Mouse (Mus musculus): ENCODE measurements at regions not wholly inside any gene's neighbourhood (a gene's known extent, or its start where the extent isn't known, plus 50 kb on each side); places are given as distances from the start of the nearest gene placed in this dataset.
A peak's percentile ranks its signal among the peaks of the same experiment; 100 is the strongest.

DNA sequence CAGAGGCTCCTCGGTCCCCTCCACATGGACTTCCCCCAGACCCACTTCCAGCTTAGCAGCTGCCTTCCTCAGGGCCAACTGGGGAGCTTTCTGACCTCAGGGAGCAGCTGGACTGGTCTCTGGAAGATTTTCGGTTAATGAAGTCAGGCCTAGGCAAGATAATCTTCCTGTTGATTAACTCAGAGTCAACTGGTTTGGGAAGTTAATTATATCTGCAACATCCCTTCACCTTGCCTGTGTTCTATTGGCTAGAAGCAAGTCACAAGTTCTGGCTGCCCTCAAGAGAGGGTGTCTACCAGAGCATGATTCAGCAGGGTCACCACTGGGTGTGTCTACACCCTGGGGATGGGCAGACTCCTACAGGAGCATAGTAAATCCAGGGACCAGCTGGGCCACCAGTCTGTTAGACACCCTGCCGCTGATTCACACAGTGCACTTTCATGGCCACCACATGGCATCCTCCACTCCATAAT is 53.9 kb upstream of the Maml3 start:
- no peak overlapping the region for H3K27ac ChIP-seq (ENCODE audit: low read depth, low read length)
- H3K9me3 ChIP-seq (replicated peaks; ENCODE audit: control insufficient read depth, low read length), result no peaks in the 10 kb centered on the region
- peaks cover 4% of the 10 kb centered on the region; the same call in 1 of the 2 replicates for H3K27me3 ChIP-seq (ENCODE audit: control insufficient read depth, insufficient read depth, low read length)
- H3K4me3 ChIP-seq (ENCODE audit: low read depth, low read length), result no peak overlapping the region
- H3K4me2 ChIP-seq, result no peak overlapping the region
- no peak overlapping the region for H3K9ac ChIP-seq (ENCODE audit: low read depth, low read length)
- WGBS (ENCODE audit: insufficient replicate concordance), result 69% methylated on average over 3 of the region's 3 CpGs
- no peaks in the 10 kb centered on the region for H3K36me3 ChIP-seq (ENCODE audit: control insufficient read depth, insufficient read depth, low read length)
- no peak for ATAC-seq (replicated peaks; ENCODE audit: insufficient number of reproducible peaks, low FRiP score, low TSS enrichment)
- no peaks in the 10 kb centered on the region for H3K4me1 ChIP-seq (ENCODE audit: control insufficient read depth, insufficient read depth, low read length)

DNA sequence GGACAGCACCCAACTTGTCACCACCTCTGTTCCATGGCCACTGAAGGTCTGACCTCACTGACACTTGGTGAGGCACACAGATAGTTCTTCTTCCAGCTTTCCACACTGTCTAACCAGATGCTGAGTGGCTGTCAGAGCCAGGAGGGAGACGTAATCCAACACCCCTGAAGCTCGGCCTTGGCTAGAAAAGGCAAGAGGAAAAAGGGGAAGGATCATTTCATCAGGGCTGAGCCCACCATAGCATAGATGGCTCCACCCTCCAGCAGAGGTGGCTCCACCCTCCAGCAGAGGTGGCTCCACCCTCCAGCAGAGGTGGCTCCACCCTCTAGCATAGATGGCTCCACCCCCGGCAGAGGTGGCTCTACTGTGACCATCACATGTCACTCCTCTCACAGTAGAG is 56.8 kb upstream of the Maml3 start:
- ATAC-seq (replicated peaks; ENCODE audit: insufficient number of reproducible peaks, low FRiP score, low TSS enrichment), result no peak; the same call in 1 of the 2 replicates

DNA sequence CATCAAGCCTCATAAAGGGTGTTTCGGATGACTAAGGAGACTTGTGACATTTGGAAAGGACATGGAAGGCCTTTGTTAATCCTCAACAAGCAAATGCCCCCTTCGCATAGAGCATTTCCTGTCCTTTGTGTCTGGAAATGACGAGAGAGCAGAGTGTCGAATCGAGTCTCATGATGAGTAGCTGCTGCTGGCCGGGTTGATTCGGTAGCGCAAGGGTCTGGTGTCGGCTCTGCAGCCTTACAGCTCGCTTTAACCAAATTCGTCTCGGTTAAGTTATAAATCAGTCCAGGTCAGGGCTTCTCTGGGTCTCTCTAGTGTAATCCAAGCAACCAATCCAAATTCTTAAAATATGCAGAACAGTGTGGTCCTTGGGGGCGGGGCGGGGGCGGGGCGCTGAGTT is 59.1 kb upstream of the Maml3 start:
- Histone ChIP-seq H3K9me3 (replicated peaks; ENCODE audit: control insufficient read depth, low read length) (no peaks in the 10 kb centered on the region), H3K9ac (ENCODE audit: low read depth, low read length) (no peak overlapping the region), H3K27me3 (ENCODE audit: control insufficient read depth, insufficient read depth, low read length) (peaks cover 2% of the 10 kb centered on the region; the same call in 1 of the 2 replicates), H3K4me3 (ENCODE audit: low read depth, low read length) (no peak overlapping the region), H3K27ac (ENCODE audit: low read depth, low read length) (no peak overlapping the region), H3K4me2 (no peak overlapping the region), H3K4me1 (ENCODE audit: control insufficient read depth, insufficient read depth, low read length) (no peaks in the 10 kb centered on the region), H3K36me3 (ENCODE audit: control insufficient read depth, insufficient read depth, low read length) (no peaks in the 10 kb centered on the region)
- no peak for ATAC-seq (replicated peaks; ENCODE audit: insufficient number of reproducible peaks, low FRiP score, low TSS enrichment)
- WGBS (ENCODE audit: insufficient replicate concordance), result 78% methylated on average over 16 of the region's 16 CpGs

More for the DNA sequence above, 56.8 kb upstream of the Maml3 start:
- H3K9ac ChIP-seq (ENCODE audit: low read depth, low read length), result no peak overlapping the region
- WGBS (ENCODE audit: insufficient replicate concordance), result 29% methylated on average over 3 of the region's 3 CpGs
- H3K36me3 ChIP-seq (ENCODE audit: control insufficient read depth, insufficient read depth, low read length), result no peaks in the 10 kb centered on the region
- H3K27ac ChIP-seq (ENCODE audit: low read depth, low read length), result no peak overlapping the region
- peaks cover 4% of the 10 kb centered on the region; the same call in 1 of the 2 replicates for H3K27me3 ChIP-seq (ENCODE audit: control insufficient read depth, insufficient read depth, low read length)
- no peaks in the 10 kb centered on the region for H3K4me1 ChIP-seq (ENCODE audit: control insufficient read depth, insufficient read depth, low read length)
- no peaks in the 10 kb centered on the region for H3K9me3 ChIP-seq (replicated peaks; ENCODE audit: control insufficient read depth, low read length)
- no peak overlapping the region for H3K4me2 ChIP-seq
- H3K4me3 ChIP-seq (ENCODE audit: low read depth, low read length), result no peak overlapping the region

DNA sequence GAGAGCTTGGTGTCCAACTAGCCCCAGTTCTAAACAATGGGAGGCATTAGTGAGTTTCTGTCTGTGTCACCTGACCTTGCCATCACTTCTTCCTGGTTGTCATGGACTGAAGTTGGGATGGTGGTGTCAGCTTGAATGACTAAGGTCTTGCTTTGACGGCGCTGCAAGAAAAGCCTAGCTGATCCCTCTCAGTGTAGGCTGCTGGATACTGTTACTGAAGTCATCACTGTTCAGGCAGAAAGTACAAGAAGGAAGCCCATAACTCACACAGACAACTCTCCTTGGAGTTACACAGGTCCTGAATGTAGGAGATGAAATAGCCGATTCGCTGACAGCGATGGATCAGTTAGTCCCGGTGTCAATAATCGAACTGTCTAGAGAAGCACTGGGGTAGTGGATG is 62.5 kb upstream of the Maml3 start:
- H3K4me1 ChIP-seq (ENCODE audit: control insufficient read depth, insufficient read depth, low read length), result no peaks in the 10 kb centered on the region
- H3K27ac ChIP-seq (ENCODE audit: low read depth, low read length), result no peak overlapping the region
- ATAC-seq (replicated peaks; ENCODE audit: insufficient number of reproducible peaks, low FRiP score, low TSS enrichment), result no peak
- H3K36me3 ChIP-seq (ENCODE audit: control insufficient read depth, insufficient read depth, low read length), result no peaks in the 10 kb centered on the region
- no peak overlapping the region for H3K4me2 ChIP-seq
- H3K4me3 ChIP-seq (ENCODE audit: low read depth, low read length), result no peak overlapping the region
- no peaks in the 10 kb centered on the region; the same call in 1 of the 2 replicates for H3K27me3 ChIP-seq (ENCODE audit: control insufficient read depth, insufficient read depth, low read length)
- 92% methylated on average over 7 of the region's 7 CpGs for WGBS (ENCODE audit: insufficient replicate concordance)
- H3K9me3 ChIP-seq (replicated peaks; ENCODE audit: control insufficient read depth, low read length), result no peaks in the 10 kb centered on the region
- no peak overlapping the region for H3K9ac ChIP-seq (ENCODE audit: low read depth, low read length)

DNA sequence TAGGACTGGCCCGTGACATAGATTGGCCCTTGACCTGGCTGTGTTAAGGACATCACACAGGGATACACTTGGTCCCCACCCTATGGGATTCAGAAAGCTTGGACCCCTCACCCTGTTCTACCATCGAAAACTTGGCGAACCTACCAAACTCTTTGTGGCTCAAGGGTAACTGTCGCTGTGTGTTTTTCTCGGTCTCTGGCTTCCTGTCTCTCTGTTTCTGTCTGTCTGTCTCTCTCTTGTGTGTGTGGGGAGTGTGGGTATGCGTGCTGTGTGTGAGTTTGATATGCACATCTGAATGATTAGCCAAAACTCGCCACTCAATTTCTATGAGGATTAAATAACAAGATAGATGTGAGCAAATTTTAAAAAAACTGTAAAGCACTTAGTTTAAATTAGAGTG is 66.0 kb upstream of the Maml3 start:
- Histone ChIP-seq H3K9me3 (replicated peaks; ENCODE audit: control insufficient read depth, low read length) (no peaks in the 10 kb centered on the region), H3K4me2 (no peak overlapping the region)

DNA sequence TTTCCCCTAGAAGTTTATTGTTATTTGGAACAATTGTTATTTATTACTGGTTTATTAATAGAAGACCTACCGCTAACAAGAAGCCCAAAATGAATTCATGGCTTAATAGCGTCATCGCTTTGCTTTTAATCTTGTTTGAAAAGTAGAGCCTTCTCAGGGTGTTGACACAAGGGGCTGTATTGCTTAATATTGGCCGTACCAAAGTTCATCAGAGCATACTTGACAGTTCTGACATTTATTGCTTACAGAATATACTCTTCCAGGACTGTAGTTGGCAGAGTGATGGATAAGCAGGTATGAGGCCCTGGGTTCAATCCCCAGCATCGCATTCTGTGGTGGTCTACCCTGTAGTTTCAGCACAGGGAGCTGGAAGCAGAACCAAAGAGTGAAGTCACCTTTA is 66.4 kb upstream of the Maml3 start:
- Histone ChIP-seq H3K9ac (ENCODE audit: low read depth, low read length) (no peak overlapping the region), H3K4me2 (no peak overlapping the region), H3K9me3 (replicated peaks; ENCODE audit: control insufficient read depth, low read length) (no peaks in the 10 kb centered on the region), H3K36me3 (ENCODE audit: control insufficient read depth, insufficient read depth, low read length) (no peaks in the 10 kb centered on the region), H3K27ac (ENCODE audit: low read depth, low read length) (no peak overlapping the region), H3K4me3 (ENCODE audit: low read depth, low read length) (no peak overlapping the region), H3K4me1 (ENCODE audit: control insufficient read depth, insufficient read depth, low read length) (no peaks in the 10 kb centered on the region), H3K27me3 (ENCODE audit: control insufficient read depth, insufficient read depth, low read length) (no peaks in the 10 kb centered on the region; the same call in 1 of the 2 replicates)
- no peak for ATAC-seq (replicated peaks; ENCODE audit: insufficient number of reproducible peaks, low FRiP score, low TSS enrichment)
- 90% methylated on average over 5 of the region's 5 CpGs for WGBS (ENCODE audit: insufficient replicate concordance)

More for the DNA sequence above, 66.0 kb upstream of the Maml3 start:
- Histone ChIP-seq H3K9ac (ENCODE audit: low read depth, low read length) (no peak overlapping the region), H3K4me1 (ENCODE audit: control insufficient read depth, insufficient read depth, low read length) (no peaks in the 10 kb centered on the region), H3K27me3 (ENCODE audit: control insufficient read depth, insufficient read depth, low read length) (no peaks in the 10 kb centered on the region; the same call in 1 of the 2 replicates), H3K27ac (ENCODE audit: low read depth, low read length) (no peak overlapping the region), H3K4me3 (ENCODE audit: low read depth, low read length) (no peak overlapping the region), H3K36me3 (ENCODE audit: control insufficient read depth, insufficient read depth, low read length) (no peaks in the 10 kb centered on the region)
- ATAC-seq (replicated peaks; ENCODE audit: insufficient number of reproducible peaks, low FRiP score, low TSS enrichment), result no peak
- 83% methylated on average over 7 of the region's 7 CpGs for WGBS (ENCODE audit: insufficient replicate concordance)

DNA sequence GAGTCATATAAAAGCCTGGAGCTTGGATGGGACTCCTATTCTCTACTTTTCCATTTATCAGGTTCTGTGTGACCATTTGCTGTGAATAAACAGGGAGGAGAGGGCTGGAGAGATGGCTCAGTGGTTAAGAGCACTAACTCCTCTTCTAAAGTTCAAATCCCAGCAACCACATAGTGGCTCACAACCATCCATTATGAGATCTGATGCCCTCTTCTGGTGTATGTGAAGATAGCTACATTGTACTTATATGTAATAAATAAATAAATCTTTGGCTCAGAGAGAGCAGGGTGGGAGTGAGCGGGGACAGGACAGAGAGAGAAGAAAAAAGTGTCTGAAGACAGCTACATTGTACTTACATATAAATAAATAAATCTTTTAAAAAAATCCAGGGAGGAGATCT is 68.6 kb upstream of the Maml3 start:
- ATAC-seq (replicated peaks; ENCODE audit: insufficient number of reproducible peaks, low FRiP score, low TSS enrichment), result no peak
- no peaks in the 10 kb centered on the region; the same call in 1 of the 2 replicates for H3K27me3 ChIP-seq (ENCODE audit: control insufficient read depth, insufficient read depth, low read length)
- 93% methylated on average over 1 of the region's 1 CpGs for WGBS (ENCODE audit: insufficient replicate concordance)

DNA sequence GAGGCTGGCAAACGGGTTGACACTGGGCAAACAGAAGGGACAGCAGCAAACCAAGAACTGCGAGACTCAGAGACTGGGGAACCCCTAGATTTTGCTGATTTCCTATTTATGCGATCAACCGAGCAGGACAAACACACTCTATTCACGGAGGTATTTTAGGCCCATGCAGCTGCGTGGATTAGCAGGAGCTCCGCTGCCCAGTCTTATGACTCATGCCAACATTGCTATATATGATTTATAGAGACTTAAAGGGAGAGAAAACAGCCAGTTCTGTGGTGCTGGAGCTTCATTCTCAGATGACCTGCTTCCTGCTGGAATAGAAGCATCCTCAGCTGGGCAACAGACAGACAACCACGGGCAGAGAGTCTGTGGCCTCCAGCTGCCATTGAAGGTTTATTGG is 71.2 kb upstream of the Maml3 start:
- H3K4me2 ChIP-seq, result no peak overlapping the region
- H3K27ac ChIP-seq (ENCODE audit: low read depth, low read length), result no peak overlapping the region
- no peak overlapping the region for H3K4me3 ChIP-seq (ENCODE audit: low read depth, low read length)
- WGBS (ENCODE audit: insufficient replicate concordance), result 72% methylated on average over 8 of the region's 8 CpGs
- H3K4me1 ChIP-seq (ENCODE audit: control insufficient read depth, insufficient read depth, low read length), result peaks cover 27% of the 10 kb centered on the region
- ATAC-seq (replicated peaks; ENCODE audit: insufficient number of reproducible peaks, low FRiP score, low TSS enrichment), result no peak
- no peaks in the 10 kb centered on the region for H3K36me3 ChIP-seq (ENCODE audit: control insufficient read depth, insufficient read depth, low read length)
- H3K27me3 ChIP-seq (ENCODE audit: control insufficient read depth, insufficient read depth, low read length), result no peaks in the 10 kb centered on the region
- H3K9me3 ChIP-seq (replicated peaks; ENCODE audit: control insufficient read depth, low read length), result no peaks in the 10 kb centered on the region
- no peak overlapping the region for H3K9ac ChIP-seq (ENCODE audit: low read depth, low read length)

More for the DNA sequence above, 68.6 kb upstream of the Maml3 start:
- Histone ChIP-seq H3K27ac (ENCODE audit: low read depth, low read length) (no peak overlapping the region), H3K36me3 (ENCODE audit: control insufficient read depth, insufficient read depth, low read length) (no peaks in the 10 kb centered on the region), H3K4me3 (ENCODE audit: low read depth, low read length) (no peak overlapping the region), H3K4me1 (ENCODE audit: control insufficient read depth, insufficient read depth, low read length) (0 out of 2 replicates have a peak, but pooled peaks cover under 1% of the 10 kb centered on the region), H3K9me3 (replicated peaks; ENCODE audit: control insufficient read depth, low read length) (no peaks in the 10 kb centered on the region), H3K9ac (ENCODE audit: low read depth, low read length) (no peak overlapping the region), H3K4me2 (no peak overlapping the region)

DNA sequence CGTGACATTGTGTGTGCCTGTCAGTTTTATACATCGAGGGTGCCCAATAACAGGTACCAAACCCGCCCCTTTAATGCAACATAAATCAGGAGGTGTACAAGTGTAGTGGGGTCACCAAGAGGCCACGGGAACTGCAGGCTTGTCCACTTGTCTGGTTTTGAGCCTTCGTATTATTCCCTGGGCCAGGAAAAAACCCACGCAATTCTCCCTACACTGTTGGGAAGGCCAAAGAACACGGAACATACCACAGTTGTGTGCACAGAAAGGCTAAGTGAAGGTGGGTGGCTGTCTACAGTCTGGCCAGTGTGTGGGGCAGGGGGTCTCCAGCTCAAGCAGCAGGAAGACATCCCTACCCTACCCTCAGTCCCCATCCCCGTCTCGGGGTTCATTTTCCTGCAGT is 74.0 kb upstream of the Maml3 start:
- H3K9ac ChIP-seq (ENCODE audit: low read depth, low read length), result peak overlapping the region; percentile 67
- H3K27ac ChIP-seq (ENCODE audit: low read depth, low read length), result no peak overlapping the region
- WGBS (ENCODE audit: insufficient replicate concordance), result 73% methylated on average over 9 of the region's 9 CpGs
- peak overlapping the region; percentile 52; the same call in 1 of the 2 replicates for H3K4me2 ChIP-seq
- H3K36me3 ChIP-seq (ENCODE audit: control insufficient read depth, insufficient read depth, low read length), result no peaks in the 10 kb centered on the region
- no peak for ATAC-seq (replicated peaks; ENCODE audit: insufficient number of reproducible peaks, low FRiP score, low TSS enrichment)
- no peak overlapping the region for H3K4me3 ChIP-seq (ENCODE audit: low read depth, low read length)
- H3K9me3 ChIP-seq (replicated peaks; ENCODE audit: control insufficient read depth, low read length), result no peaks in the 10 kb centered on the region
- no peaks in the 10 kb centered on the region for H3K27me3 ChIP-seq (ENCODE audit: control insufficient read depth, insufficient read depth, low read length)
- H3K4me1 ChIP-seq (ENCODE audit: control insufficient read depth, insufficient read depth, low read length), result peaks cover 30% of the 10 kb centered on the region
